Mouse (Mus musculus) forebrain, postnatal 0 days (tissue): ENCODE data around the gene Foxl2. TPM values are rescaled to one million over a fixed set of nuclear protein-coding genes. Genes with fewer than 3 reads are reported as not detected.

Source experiments
- ATAC-seq: fragments of 200-750 bp; cut with Nextera tagmentation; 2 replicates; pipeline ENCODE4 v1.8.0; 2017; ENCODE audit warnings: mild to moderate bottlenecking, moderate library complexity
- DNase-seq: peaks from one replicate; pipeline ENCODE4 v3.0.0-alpha.2; 2015
- H3K27ac ChIP-seq: fragments of 300-500 bp; sonication (generic); 2 replicates; pipeline ENCODE4 v1.5.1; 2014; ENCODE audit warnings: low read depth, mild to moderate bottlenecking, antibody characterized with exemption, low read length, moderate library complexity, mixed read lengths
- H3K27me3 ChIP-seq: fragments of 300-500 bp; sonication (generic); 2 replicates; pipeline ENCODE4 v1.6.1; 2014; ENCODE audit warnings: mild to moderate bottlenecking, low read length, mixed read lengths; ENCODE audit not compliant: insufficient read depth
- H3K36me3 ChIP-seq: fragments of 300-500 bp; sonication (generic); 2 replicates; pipeline ENCODE4 v1.6.1; 2014; ENCODE audit warnings: mild to moderate bottlenecking, moderate library complexity; ENCODE audit not compliant: insufficient read depth
- H3K4me1 ChIP-seq: fragments of 300-500 bp; sonication (generic); 2 replicates; pipeline ENCODE4 v1.6.1; 2014; ENCODE audit warnings: antibody characterized with exemption; ENCODE audit not compliant: insufficient read depth
- H3K4me2 ChIP-seq: fragments of 300-500 bp; sonication (generic); 2 replicates; pipeline ENCODE4 v1.6.1; 2014; ENCODE audit warnings: low read depth, mild to moderate bottlenecking, moderate library complexity
- H3K4me3 ChIP-seq: fragments of 300-500 bp; sonication (generic); 2 replicates; pipeline ENCODE4 v1.5.1; 2014; ENCODE audit warnings: low read depth, low read length, mixed read lengths
- H3K9ac ChIP-seq: fragments of 300-500 bp; sonication (generic); 2 replicates; pipeline ENCODE4 v1.6.1; 2014; ENCODE audit warnings: mild to moderate bottlenecking
- H3K9me3 ChIP-seq: fragments of 300-500 bp; sonication (generic); 2 replicates; pipeline ENCODE4 v1.6.1; 2016; ENCODE audit warnings: low read length
- CTCF ChIP-seq: sonication (generic); IDR thresholded peaks from 2 replicates; pipeline ENCODE4 v1.5.1; 2016; ENCODE audit warnings: antibody characterized with exemption, control low read depth, low read depth
- WGBS: fragments of 180-500 bp; shearing (Covaris S2); extraction: QIAGEN DNeasy Blood & Tissue Kit; methylation state at CpG from one replicate; pipeline ENCODE4 v1.1.7; 2014; 5-methylcytosine and 5-hydroxymethylcytosine counted together
- polyA plus RNA-seq: library from polyadenylated mRNA; unstranded; fragments of >200 nt; fragmentation: Nextera tagmentation; extraction: Ambion mirVana; gene quantifications from 2 replicates; pipeline ENCODE4 v1.2.1, GENCODE M21; 2015
- total RNA-seq: library from RNA; depleted of rRNA; stranded (reverse); fragments of >200 nt; gene quantifications from 2 replicates; pipeline ENCODE4 v1.2.3, GENCODE M21; 2014; rRNA removed

Gene Foxl2
- total RNA-seq (0.08 and 0.71 TPM in 2 replicates), polyA plus RNA-seq (0.43 and 0.61 TPM in 2 replicates)

- ATAC-seq (peak; percentile 34; the same call in 1 of the 2 replicates), DNase-seq (peak; percentile 46)
- Histone ChIP-seq H3K9ac (peak within 1 kb of the TSS; percentile 14; the same call in 1 of the 2 replicates), H3K27me3 (peaks cover 57% of the 10 kb centered on the region), H3K4me3 (peak within 1 kb of the TSS; percentile 34), H3K4me1 (peaks cover 11% of the 10 kb centered on the region; the same call in 1 of the 2 replicates), H3K27ac (no peak within 1 kb of the TSS), H3K4me2 (peak within 1 kb of the TSS; percentile 57), H3K36me3 (no peaks in the 10 kb centered on the region), H3K9me3 (no peaks in the 10 kb centered on the region)
- TF ChIP-seq CTCF: no peak
- WGBS: 1% methylated on average over 56 of the region's 58 CpGs
Observed at GRCm38 (mm10) chr9:98955103-98955715, at the start of gene Foxl2. Gene Foxl2 (plus strand): TSS chr9:98955288.

GRCm38 (mm10) chr9:98920629-98921523, 34.2 kb upstream of the Foxl2 start:
- ATAC-seq (no peak), DNase-seq (no peak)
- no peak overlapping the region for H3K4me2 ChIP-seq
- H3K27me3 ChIP-seq: no peaks in the 10 kb centered on the region
- H3K27ac ChIP-seq: no peak overlapping the region
- no peaks in the 10 kb centered on the region for H3K36me3 ChIP-seq
- H3K4me3 ChIP-seq: no peak overlapping the region
- H3K9me3 ChIP-seq: no peaks in the 10 kb centered on the region
- peaks cover 5% of the 10 kb centered on the region; the same call in 1 of the 2 replicates for H3K4me1 ChIP-seq
- WGBS: 94% methylated on average over 5 of the region's 5 CpGs
- TF ChIP-seq CTCF: no peak
- no peak overlapping the region for H3K9ac ChIP-seq

- Histone ChIP-seq H3K27me3 (no peaks in the 10 kb centered on the region), H3K4me3 (no peak overlapping the region), H3K9ac (no peak overlapping the region), H3K4me2 (no peak overlapping the region), H3K4me1 (peaks cover 5% of the 10 kb centered on the region; the same call in 1 of the 2 replicates), H3K36me3 (no peaks in the 10 kb centered on the region), H3K9me3 (no peaks in the 10 kb centered on the region), H3K27ac (no peak overlapping the region)
- 14% methylated on average over 6 of the region's 6 CpGs for WGBS
- ATAC-seq: peak; percentile 77
- no peak for TF ChIP-seq CTCF
- peak; percentile 26 for DNase-seq
Observed at GRCm38 (mm10) chr9:98923119-98923518, 32.0 kb upstream of the Foxl2 start.

- 61% methylated on average over 6 of the region's 6 CpGs for WGBS
- no peak for ATAC-seq
Observed at GRCm38 (mm10) chr9:98924183-98924582, 30.9 kb upstream of the Foxl2 start.

GRCm38 (mm10) chr9:98929496-98929895, 25.6 kb upstream of the Foxl2 start:
- Histone ChIP-seq H3K4me2 (no peak overlapping the region), H3K9ac (no peak overlapping the region), H3K4me3 (no peak overlapping the region), H3K4me1 (no peaks in the 10 kb centered on the region), H3K36me3 (no peaks in the 10 kb centered on the region), H3K27ac (no peak overlapping the region), H3K27me3 (no peaks in the 10 kb centered on the region), H3K9me3 (no peaks in the 10 kb centered on the region)
- 97% methylated on average over 2 of the region's 2 CpGs for WGBS
- TF ChIP-seq CTCF: peak; percentile 41; the same call in 1 of the 2 replicates
- no peak for ATAC-seq
- no peak for DNase-seq

More at GRCm38 (mm10) chr9:98924183-98924582, 30.9 kb upstream of the Foxl2 start:
- peaks cover 5% of the 10 kb centered on the region; the same call in 1 of the 2 replicates for H3K4me1 ChIP-seq
- H3K4me2 ChIP-seq: no peak overlapping the region
- H3K27me3 ChIP-seq: no peaks in the 10 kb centered on the region
- no peak for DNase-seq
- no peak overlapping the region for H3K4me3 ChIP-seq
- no peak overlapping the region for H3K27ac ChIP-seq
- no peaks in the 10 kb centered on the region for H3K36me3 ChIP-seq
- H3K9me3 ChIP-seq: no peaks in the 10 kb centered on the region
- no peak overlapping the region for H3K9ac ChIP-seq
- TF ChIP-seq CTCF: no peak

GRCm38 (mm10) chr9:98932931-98933330, 22.2 kb upstream of the Foxl2 start:
- H3K36me3 ChIP-seq: no peaks in the 10 kb centered on the region
- no peak for TF ChIP-seq CTCF
- ATAC-seq (no peak), DNase-seq (no peak)
- no peaks in the 10 kb centered on the region for H3K27me3 ChIP-seq
- H3K4me1 ChIP-seq: no peaks in the 10 kb centered on the region
- H3K9me3 ChIP-seq: no peaks in the 10 kb centered on the region
- H3K4me2 ChIP-seq: no peak overlapping the region
- H3K4me3 ChIP-seq: no peak overlapping the region
- no peak overlapping the region for H3K9ac ChIP-seq
- 15% methylated on average over 6 of the region's 6 CpGs for WGBS
- no peak overlapping the region for H3K27ac ChIP-seq
